Mouse (Mus musculus) monocyte, adult 5-6 weeks (primary cell): ENCODE measurements around the gene Llgl2. TPM values are rescaled to one million over a fixed set of nuclear protein-coding genes. Genes with fewer than 3 reads are reported as not detected.

Source experiments
- ATAC-seq: fragments of 153-309, 156-312 bp; replicated peaks from 2 replicates; pipeline ENCODE4 v1.8.0; 2017; ENCODE audit warnings: mild to moderate bottlenecking; ENCODE audit not compliant: low TSS enrichment, insufficient number of reproducible peaks, severe bottlenecking, poor library complexity, low FRiP score
- total RNA-seq: library from RNA; stranded (forward); fragments of 200-1000, 200-491, 200-594 nt; gene quantifications from 3 replicates; pipeline ENCODE4 v1.2.3, GENCODE M21; 2017

The Llgl2 gene
- total RNA-seq, 1 experiment from 2014 or later, result 10.4 TPM

- no peak for ATAC-seq
These were observed 16.5 kb upstream of the Llgl2 start for GRCm38 (mm10) chr11:115807306-115807705.

DNA sequence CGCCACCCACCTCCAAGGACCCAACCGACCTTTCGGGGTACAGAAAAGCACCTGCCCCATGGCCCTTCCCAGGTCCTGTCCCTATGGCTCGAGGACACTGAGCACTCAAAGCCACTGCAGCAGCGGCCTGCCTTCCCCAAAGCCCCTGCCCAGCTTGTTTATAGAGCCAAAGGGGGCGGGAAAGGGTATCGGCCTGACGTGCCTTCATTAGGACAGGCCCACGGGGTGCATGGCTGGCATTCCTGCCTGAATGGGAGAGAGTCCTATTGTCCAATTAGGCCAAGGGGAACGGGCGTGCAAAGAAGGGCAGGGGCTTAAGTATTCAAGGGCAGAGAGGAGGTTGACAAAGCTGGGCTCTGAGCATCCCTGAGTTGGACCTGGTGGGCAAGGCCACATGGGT, 15.9 kb upstream of the Llgl2 start:
- no peak for ATAC-seq

- ATAC-seq, result no peak
These were observed 15.0 kb upstream of the Llgl2 start for GRCm38 (mm10) chr11:115808696-115809310.

DNA sequence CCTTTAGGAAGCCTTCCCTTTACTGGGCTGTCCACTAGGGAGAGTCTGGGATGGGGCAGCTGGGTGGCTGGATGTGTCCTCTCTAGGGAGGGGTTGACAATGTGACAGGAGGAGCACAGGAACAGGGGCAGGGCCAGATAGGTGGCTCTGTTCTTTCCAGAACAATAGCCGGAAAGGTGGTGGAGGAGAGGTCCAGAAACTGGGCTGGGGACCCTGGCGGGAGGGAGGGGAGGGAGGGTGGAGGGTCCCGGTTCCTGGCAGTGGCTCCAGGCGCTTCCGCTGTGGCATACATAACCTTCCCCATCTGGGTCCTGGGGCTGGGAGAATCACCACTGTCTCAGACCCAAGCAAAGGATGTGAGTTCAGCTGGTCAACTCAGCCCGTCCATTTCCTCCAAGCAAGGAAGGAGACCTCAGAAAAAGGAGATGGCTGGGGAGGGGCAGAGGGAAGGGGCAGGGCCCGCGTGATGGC, 14.5 kb upstream of the Llgl2 start:
- ATAC-seq, result no peak

DNA sequence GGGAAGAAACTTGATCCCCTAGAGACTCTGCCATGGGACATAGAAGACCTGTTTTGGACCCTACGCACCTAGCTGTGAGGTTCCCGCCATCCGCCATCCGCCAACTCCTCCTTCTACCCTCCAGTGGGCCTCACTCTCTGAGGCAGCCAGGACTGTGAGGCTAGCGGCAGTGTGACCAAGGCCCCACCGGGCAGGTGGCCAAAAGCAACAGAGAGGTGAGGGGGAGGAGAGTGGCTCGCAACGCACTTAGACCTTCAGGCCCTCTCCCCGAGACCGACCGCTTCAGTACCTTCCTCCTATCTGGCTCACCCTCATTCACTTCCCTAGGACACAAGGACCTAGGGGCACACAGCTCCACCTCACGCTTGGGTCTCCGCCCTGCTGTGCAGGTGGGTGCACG, 13.5 kb upstream of the Llgl2 start:
- ATAC-seq, result no peak

GRCm38 (mm10) chr11:115811381-115812093, 12.3 kb upstream of the Llgl2 start:
- ATAC-seq, result no peak

- ATAC-seq, result no peak
These were observed 11.8 kb upstream of the Llgl2 start for GRCm38 (mm10) chr11:115812095-115812494.

DNA sequence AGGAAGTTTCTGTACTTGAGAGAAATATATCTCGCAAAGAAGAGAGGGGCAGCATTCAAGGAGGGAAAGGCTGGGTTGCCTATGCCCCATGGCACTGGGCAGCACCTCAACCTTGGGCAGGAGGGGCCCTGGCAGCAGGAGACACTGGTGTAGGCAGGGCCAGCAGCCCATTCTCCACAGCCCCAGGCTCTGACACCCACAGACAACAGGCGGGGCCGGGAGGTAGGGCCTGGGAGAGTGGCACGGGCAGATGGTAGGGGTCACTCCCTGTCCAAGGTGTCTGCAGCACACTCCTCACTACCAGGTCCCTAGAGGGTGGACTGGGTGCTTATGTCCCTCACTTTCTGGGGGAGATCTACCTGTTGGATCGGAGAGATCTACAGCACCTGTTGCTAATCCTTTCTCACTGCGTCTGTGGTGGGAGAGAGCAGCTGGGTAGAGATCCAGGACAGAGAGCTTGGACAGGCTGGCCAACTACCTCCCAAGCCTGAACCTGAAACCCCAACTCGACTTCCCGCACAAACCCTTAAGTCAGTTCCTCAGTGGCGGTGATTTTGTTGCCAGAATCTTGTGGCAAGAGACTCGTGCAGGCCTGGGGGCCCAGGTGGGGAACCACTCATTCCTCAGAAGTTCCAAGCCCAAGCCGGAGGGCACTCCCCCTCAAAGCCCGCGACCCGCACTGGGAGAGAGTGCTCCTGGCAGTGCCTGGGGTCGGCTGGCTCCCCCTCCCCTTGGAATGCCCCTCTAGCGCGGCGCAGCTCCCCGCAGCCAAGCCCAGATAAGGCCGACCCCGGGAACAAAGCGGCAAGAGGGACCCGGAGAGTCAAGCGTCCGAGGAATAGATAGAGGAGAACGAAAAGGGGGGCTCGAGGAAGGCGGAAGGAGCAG, 11.1 kb upstream of the Llgl2 start:
- ATAC-seq, result no peak

GRCm38 (mm10) chr11:115813507-115814296, 10.1 kb upstream of the Llgl2 start, which contains the start of gene Caskin2:
Caskin2 (minus strand) TSS chr11:115813639.
- peak; percentile 82 for ATAC-seq

GRCm38 (mm10) chr11:115814605-115815450, 9.0 kb upstream of the Llgl2 start, which contains the start of gene Tsen54:
Tsen54 (plus strand) TSS chr11:115814724.
- ATAC-seq, result peak; percentile 38

DNA sequence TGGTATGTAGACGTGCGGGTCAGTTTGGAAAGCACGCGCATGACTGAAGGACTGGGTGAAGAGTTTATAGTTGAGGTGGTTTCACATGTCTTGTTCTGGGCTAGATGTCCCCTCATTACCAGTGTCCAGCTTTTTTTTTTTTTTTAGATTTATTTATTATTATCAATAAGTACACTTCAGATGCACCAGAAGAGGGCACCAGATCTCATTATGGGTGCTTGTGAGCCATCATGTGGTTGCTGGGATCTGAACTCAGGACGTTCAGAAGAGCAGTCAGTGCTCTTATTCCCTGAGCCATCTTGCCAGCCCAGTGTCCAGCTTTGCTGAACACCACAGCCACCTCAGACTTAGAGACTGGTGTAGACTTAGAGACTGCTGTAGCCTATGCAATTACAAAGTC, 6.5 kb upstream of the Llgl2 start:
- ATAC-seq, result no peak

DNA sequence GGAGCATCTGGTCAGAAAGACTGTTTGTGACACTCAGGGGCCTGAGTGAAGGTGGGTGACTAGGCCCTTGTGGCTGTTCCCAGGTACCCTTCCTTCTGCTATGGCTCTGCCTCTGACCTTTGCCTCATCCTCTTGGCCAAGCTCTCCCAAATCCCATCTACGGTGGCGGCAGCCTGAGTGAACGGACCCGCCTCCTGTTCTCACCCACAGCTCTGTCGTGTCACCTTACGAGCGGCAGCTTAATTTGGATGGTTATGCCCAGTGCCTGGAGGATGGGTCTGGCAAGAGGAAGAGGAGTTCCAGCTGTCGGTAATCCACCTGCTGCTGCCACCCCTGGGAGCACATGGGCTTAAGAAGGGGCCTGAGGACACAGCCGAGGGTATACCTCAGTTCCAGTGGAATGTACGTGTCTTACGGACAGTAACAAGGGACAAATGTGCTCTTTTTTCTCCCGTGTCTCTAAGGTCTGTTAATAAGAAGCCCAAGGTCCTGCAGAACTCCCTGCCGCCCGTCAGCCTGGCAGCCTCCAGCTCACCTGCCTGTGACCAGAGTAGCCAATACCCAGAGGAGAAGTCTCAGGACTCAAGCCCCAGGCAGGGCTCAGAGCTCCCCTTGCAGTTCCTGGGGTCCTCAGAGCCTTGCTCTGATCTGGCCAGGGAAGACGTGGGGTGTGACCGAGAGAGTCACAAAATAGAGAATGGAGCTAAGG, 3.8 kb upstream of the Llgl2 start:
- ATAC-seq, result no peak

DNA sequence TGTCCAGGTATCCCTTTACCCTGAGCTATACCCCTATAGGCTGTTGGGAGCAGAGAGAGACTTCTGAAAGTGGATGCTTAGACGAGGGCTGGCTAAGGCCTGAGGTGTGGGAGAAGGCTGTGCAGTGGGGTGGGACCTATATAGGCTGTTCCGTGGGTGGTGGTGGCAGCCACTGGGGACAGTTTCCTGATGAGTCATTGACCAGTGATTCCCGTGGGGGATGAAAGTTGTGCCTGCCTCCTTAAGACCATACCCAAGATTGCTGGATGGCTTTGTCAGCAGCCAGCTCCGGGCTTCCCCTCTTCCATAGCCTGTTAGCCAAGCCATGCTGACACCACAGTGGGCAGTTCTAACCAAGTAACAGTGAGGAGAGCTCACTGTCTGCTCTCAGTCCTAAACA, 2.8 kb upstream of the Llgl2 start:
- no peak for ATAC-seq

GRCm38 (mm10) chr11:115824813-115825212, 964 bp downstream of the Llgl2 start:
- no peak for ATAC-seq

DNA sequence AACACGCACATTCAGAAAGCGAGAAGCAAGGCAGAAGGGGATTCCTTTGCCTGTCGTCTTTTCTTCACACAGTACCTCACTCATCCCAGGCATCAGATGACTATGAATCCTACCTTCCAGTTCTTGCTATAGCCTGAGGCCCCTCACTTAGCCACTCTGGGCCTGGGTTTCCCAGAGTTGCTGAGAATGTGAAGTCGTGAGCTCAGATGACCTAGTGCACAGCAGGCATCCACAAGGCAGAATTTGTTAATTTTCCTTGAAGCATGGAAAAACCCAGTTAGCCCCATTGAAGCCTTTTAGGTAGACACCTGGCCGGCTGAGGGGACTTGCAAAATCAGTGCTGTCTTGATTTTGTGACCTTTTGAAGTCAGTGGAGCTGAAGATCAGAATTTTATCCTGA, 2.6 kb downstream of the Llgl2 start:
- no peak for ATAC-seq

GRCm38 (mm10) chr11:115827624-115828023, 3.8 kb downstream of the Llgl2 start:
- ATAC-seq, result no peak

GRCm38 (mm10) chr11:115829036-115829435, 5.2 kb downstream of the Llgl2 start:
- ATAC-seq, result no peak
